Mouse (Mus musculus) megakaryocyte, adult 5-6 weeks (primary cell): Measurements from ENCODE around the gene Bicc1. TPM values are rescaled to one million over a fixed set of nuclear protein-coding genes. Genes with fewer than 3 reads are reported as not detected.

ENCODE experiments used
- ATAC-seq: 2 replicates; pipeline ENCODE4 v1.8.0; 2016; ENCODE audit warnings: mild to moderate bottlenecking, inconsistent platforms; ENCODE audit not compliant: poor library complexity, severe bottlenecking
- total RNA-seq, 2 experiments: library from RNA; stranded (forward) in 1 of 2; stranded (reverse) in 1 of 2; fragments of 153-499, 151-499 nt in 1 of 2; fragments of 221-1000, 200-1000 nt in 1 of 2; gene quantifications; 2 replicates each; pipeline versions ENCODE4 v1.2.3 to v1.2.4; 2015 to 2017

Gene Bicc1
- total RNA-seq, 2 experiments from 2014 or later, result not detected

- ATAC-seq, result no peak
These were observed 99.2 kb downstream of the Bicc1 start for GRCm38 (mm10) chr10:71060269-71060668.

- no peak for ATAC-seq
These were observed 100.8 kb downstream of the Bicc1 start for GRCm38 (mm10) chr10:71058616-71059247.

- no peak for ATAC-seq
These were observed 101.4 kb downstream of the Bicc1 start for GRCm38 (mm10) chr10:71058070-71058469.

- ATAC-seq, result no peak
These were observed 106.8 kb downstream of the Bicc1 start for GRCm38 (mm10) chr10:71052748-71053147.

GRCm38 (mm10) chr10:71052208-71052607, 107.3 kb downstream of the Bicc1 start:
- no peak for ATAC-seq

GRCm38 (mm10) chr10:71050722-71051333, 108.7 kb downstream of the Bicc1 start:
- no peak for ATAC-seq

GRCm38 (mm10) chr10:71049294-71049693, 110.2 kb downstream of the Bicc1 start:
- no peak for ATAC-seq

GRCm38 (mm10) chr10:71044410-71044809, 115.1 kb downstream of the Bicc1 start:
- no peak for ATAC-seq

GRCm38 (mm10) chr10:71041874-71042273, 117.6 kb downstream of the Bicc1 start:
- ATAC-seq, result no peak

- ATAC-seq, result no peak
These were observed 123.0 kb downstream of the Bicc1 start for GRCm38 (mm10) chr10:71036484-71036883.

GRCm38 (mm10) chr10:71028996-71029395, 130.5 kb downstream of the Bicc1 start:
- no peak for ATAC-seq

GRCm38 (mm10) chr10:71028066-71028844, 131.2 kb downstream of the Bicc1 start:
- ATAC-seq, result no peak

- no peak for ATAC-seq
These were observed 134.2 kb downstream of the Bicc1 start for GRCm38 (mm10) chr10:71025131-71025894.

- ATAC-seq, result no peak
These were observed 134.8 kb downstream of the Bicc1 start for GRCm38 (mm10) chr10:71024681-71025080.

GRCm38 (mm10) chr10:71023471-71023870, 136.0 kb downstream of the Bicc1 start:
- ATAC-seq, result no peak

GRCm38 (mm10) chr10:71020459-71020858, 139.0 kb downstream of the Bicc1 start:
- ATAC-seq, result no peak

- no peak for ATAC-seq
These were observed 139.7 kb downstream of the Bicc1 start for GRCm38 (mm10) chr10:71019836-71020235.

- ATAC-seq, result no peak
These were observed 149.6 kb downstream of the Bicc1 start for GRCm38 (mm10) chr10:71009771-71010496.

GRCm38 (mm10) chr10:71008721-71009120, 150.8 kb downstream of the Bicc1 start:
- no peak for ATAC-seq

GRCm38 (mm10) chr10:71007956-71008355, 151.5 kb downstream of the Bicc1 start:
- no peak for ATAC-seq
